Mouse (Mus musculus): Measurements from ENCODE around the gene Mtss1l. TPM values are rescaled to one million over a fixed set of nuclear protein-coding genes. Genes with fewer than 3 reads are reported as not detected.
A peak's percentile ranks its signal among the peaks of the same experiment; 100 is the strongest.

The Mtss1l gene
- polyA plus RNA-seq, 1 experiment from 2014 or later, result 9.2 TPM

DNA sequence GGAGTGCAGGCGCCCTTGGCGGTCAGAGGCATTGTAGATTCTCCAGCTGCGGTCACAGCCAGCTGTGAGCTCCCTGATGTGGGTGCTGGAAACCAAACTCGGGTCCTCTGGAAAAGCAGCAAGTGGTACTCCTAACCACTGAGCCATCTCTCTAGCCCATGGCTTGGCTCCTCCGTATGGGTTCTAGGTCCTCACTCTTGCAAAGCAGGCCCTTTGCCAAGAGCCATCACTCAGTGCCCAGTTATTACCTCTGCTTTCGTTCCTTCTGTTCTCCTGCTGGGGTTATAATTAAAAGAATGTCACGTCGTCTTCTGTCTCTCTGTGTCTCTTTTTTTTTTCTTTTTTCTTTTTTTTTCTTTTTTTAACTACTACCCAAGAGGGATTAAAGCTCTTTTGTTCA, 11.8 kb downstream of the Mtss1l start:
- H3K4me1 ChIP-seq (ENCODE audit: control insufficient read depth, insufficient read depth, low read length), result no peaks in the 10 kb centered on the region
- no peak overlapping the region for H3K4me2 ChIP-seq
- H3K9me3 ChIP-seq (replicated peaks; ENCODE audit: control insufficient read depth, low read length), result no peaks in the 10 kb centered on the region
- H3K4me3 ChIP-seq (ENCODE audit: low read depth, low read length), result no peak overlapping the region
- H3K27me3 ChIP-seq (ENCODE audit: control insufficient read depth, insufficient read depth, low read length), result no peaks in the 10 kb centered on the region
- H3K36me3 ChIP-seq (ENCODE audit: control insufficient read depth, insufficient read depth, low read length), result peaks cover 37% of the 10 kb centered on the region
- H3K9ac ChIP-seq (ENCODE audit: low read depth, low read length), result no peak overlapping the region
- ATAC-seq (replicated peaks; ENCODE audit: insufficient number of reproducible peaks, low FRiP score, low TSS enrichment), result no peak
- H3K27ac ChIP-seq (ENCODE audit: low read depth, low read length), result no peak overlapping the region
- 89% methylated on average over 8 of the region's 8 CpGs for WGBS (ENCODE audit: insufficient replicate concordance)

DNA sequence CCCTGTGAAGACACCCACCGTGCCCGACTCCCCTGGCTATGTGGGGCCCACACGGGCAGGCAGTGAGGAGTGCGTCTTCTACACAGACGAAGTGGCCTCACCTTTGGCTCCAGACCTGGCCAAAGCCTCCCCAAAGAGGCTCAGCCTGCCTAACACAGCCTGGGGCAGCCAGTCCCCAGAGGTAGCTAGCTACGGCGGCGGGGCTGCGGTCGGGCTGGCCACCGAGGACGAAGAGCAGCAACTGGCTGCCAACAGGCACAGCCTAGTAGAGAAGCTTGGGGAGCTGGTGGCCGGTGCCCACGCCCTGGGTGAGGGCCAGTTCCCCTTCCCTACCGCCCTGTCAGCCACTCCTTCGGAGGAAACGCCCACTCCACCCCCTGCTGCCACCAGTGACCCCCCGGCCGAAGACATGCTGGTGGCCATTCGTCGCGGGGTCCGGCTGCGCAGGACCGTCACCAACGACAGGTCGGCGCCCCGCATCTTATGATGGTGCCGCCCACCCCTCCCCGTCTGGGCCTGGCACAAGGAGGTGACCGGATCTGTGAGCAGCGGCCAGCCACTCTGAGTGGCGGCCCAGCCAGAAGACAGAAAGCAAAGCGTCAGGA, 17.4 kb downstream of the Mtss1l start:
- H3K27ac ChIP-seq (ENCODE audit: low read depth, low read length), result no peak overlapping the region
- H3K27me3 ChIP-seq (ENCODE audit: control insufficient read depth, insufficient read depth, low read length), result no peaks in the 10 kb centered on the region
- H3K9me3 ChIP-seq (replicated peaks; ENCODE audit: control insufficient read depth, low read length), result no peaks in the 10 kb centered on the region
- no peak overlapping the region for H3K4me2 ChIP-seq
- no peak overlapping the region for H3K9ac ChIP-seq (ENCODE audit: low read depth, low read length)
- no peak for ATAC-seq (replicated peaks; ENCODE audit: insufficient number of reproducible peaks, low FRiP score, low TSS enrichment)
- no peaks in the 10 kb centered on the region for H3K4me1 ChIP-seq (ENCODE audit: control insufficient read depth, insufficient read depth, low read length)
- H3K4me3 ChIP-seq (ENCODE audit: low read depth, low read length), result no peak overlapping the region
- 89% methylated on average over 33 of the region's 35 CpGs for WGBS (ENCODE audit: insufficient replicate concordance)
- H3K36me3 ChIP-seq (ENCODE audit: control insufficient read depth, insufficient read depth, low read length), result peaks cover 27% of the 10 kb centered on the region

DNA sequence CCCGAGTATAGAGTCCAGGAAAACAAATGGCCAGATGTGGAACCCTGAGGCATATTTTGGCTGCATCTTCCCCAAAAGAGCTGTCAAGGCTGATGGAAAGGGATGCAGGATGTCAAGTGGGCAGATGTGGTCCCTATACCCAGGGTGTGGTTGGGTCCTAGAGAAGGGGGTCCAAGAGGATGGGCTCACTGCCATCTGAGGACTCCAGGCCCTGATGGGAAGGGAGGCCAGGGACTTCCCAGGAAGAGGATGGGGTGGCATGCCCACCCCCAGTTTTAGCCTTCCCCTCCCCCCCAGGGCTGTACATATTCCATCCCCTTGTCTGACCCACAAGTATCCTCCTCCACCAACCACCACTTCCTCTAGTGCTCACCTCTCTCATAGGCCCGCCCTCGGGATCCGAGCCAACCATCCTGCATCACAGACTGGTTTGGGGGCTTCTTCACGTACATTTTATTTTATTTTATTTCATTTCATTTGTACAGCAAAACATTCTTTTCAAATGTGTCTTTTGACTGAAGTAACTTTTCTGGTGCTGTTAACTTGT, 19.4 kb downstream of the Mtss1l start:
- H3K27ac ChIP-seq (ENCODE audit: low read depth, low read length), result no peak overlapping the region
- no peaks in the 10 kb centered on the region for H3K27me3 ChIP-seq (ENCODE audit: control insufficient read depth, insufficient read depth, low read length)
- H3K4me2 ChIP-seq, result no peak overlapping the region
- H3K4me3 ChIP-seq (ENCODE audit: low read depth, low read length), result no peak overlapping the region
- ATAC-seq (replicated peaks; ENCODE audit: insufficient number of reproducible peaks, low FRiP score, low TSS enrichment), result no peak
- no peaks in the 10 kb centered on the region for H3K4me1 ChIP-seq (ENCODE audit: control insufficient read depth, insufficient read depth, low read length)
- no peak overlapping the region for H3K9ac ChIP-seq (ENCODE audit: low read depth, low read length)
- 83% methylated on average over 5 of the region's 5 CpGs for WGBS (ENCODE audit: insufficient replicate concordance)
- no peaks in the 10 kb centered on the region for H3K9me3 ChIP-seq (replicated peaks; ENCODE audit: control insufficient read depth, low read length)
- H3K36me3 ChIP-seq (ENCODE audit: control insufficient read depth, insufficient read depth, low read length), result peaks cover 20% of the 10 kb centered on the region

DNA sequence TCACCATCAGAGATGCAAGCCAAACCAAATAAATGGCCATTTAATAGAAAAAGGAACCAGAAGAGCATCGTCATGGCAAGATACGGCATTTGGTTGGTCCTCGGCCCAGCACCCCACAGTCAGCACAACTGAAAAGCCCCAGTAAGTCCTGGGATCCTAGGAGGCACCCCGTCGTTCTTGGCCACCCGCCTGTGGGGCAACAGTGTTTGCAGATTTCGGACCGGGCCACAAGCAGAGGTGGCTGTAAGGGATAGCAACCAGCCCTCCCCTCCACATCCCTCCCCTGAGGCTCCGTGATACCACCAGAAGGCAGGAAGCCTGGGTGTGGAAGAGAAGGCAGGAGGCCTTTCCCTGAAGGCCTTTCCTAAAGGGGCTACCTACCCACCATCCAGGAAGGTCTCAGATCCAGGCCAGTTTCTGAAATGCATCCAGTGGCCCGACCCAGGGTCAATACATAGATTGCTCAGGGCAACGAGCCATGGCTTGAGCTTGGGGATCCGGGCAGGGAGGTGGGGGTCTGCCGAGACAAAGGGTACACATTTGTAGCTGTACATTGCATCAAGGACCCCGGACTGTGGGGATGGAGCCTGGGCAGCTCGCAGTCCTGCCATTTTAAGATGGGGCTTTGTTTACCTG, 20.7 kb downstream of the Mtss1l start:
- Histone ChIP-seq H3K36me3 (ENCODE audit: control insufficient read depth, insufficient read depth, low read length) (peaks cover 18% of the 10 kb centered on the region), H3K27me3 (ENCODE audit: control insufficient read depth, insufficient read depth, low read length) (no peaks in the 10 kb centered on the region), H3K27ac (ENCODE audit: low read depth, low read length) (no peak overlapping the region), H3K4me2 (no peak overlapping the region), H3K4me1 (ENCODE audit: control insufficient read depth, insufficient read depth, low read length) (no peaks in the 10 kb centered on the region), H3K4me3 (ENCODE audit: low read depth, low read length) (no peak overlapping the region), H3K9me3 (replicated peaks; ENCODE audit: control insufficient read depth, low read length) (no peaks in the 10 kb centered on the region), H3K9ac (ENCODE audit: low read depth, low read length) (no peak overlapping the region)
- ATAC-seq (replicated peaks; ENCODE audit: insufficient number of reproducible peaks, low FRiP score, low TSS enrichment), result no peak
- WGBS (ENCODE audit: insufficient replicate concordance), result 71% methylated on average over 15 of the region's 15 CpGs

DNA sequence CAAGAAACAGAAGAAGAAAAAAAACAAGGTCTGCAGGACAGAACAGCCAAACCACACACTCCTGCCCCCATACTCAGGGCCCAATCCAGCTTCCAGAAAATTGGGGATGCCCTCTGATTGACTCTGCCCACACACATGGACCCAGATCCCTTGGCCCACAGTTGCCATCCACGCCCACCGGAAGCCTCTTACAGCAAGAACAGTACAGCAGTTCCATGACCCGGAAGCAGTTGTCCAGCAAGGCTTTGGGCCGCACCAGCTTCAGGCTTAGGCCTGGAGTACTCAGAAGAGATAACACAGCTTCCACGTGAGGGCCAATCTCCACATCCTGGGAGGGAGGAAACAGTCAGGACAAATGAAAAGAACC, 21.2 kb downstream of the Mtss1l start:
- 73% methylated on average over 5 of the region's 5 CpGs for WGBS (ENCODE audit: insufficient replicate concordance)
- Histone ChIP-seq H3K9ac (ENCODE audit: low read depth, low read length) (no peak overlapping the region), H3K36me3 (ENCODE audit: control insufficient read depth, insufficient read depth, low read length) (peaks cover 18% of the 10 kb centered on the region), H3K9me3 (replicated peaks; ENCODE audit: control insufficient read depth, low read length) (no peaks in the 10 kb centered on the region), H3K4me3 (ENCODE audit: low read depth, low read length) (no peak overlapping the region), H3K27ac (ENCODE audit: low read depth, low read length) (no peak overlapping the region), H3K4me1 (ENCODE audit: control insufficient read depth, insufficient read depth, low read length) (no peaks in the 10 kb centered on the region), H3K4me2 (no peak overlapping the region), H3K27me3 (ENCODE audit: control insufficient read depth, insufficient read depth, low read length) (no peaks in the 10 kb centered on the region)
- no peak for ATAC-seq (replicated peaks; ENCODE audit: insufficient number of reproducible peaks, low FRiP score, low TSS enrichment)

GRCm38 (mm10) chr8:110745162-110745561, 23.9 kb downstream of the Mtss1l start:
- Histone ChIP-seq H3K9ac (ENCODE audit: low read depth, low read length) (no peak overlapping the region), H3K27ac (ENCODE audit: low read depth, low read length) (no peak overlapping the region), H3K36me3 (ENCODE audit: control insufficient read depth, insufficient read depth, low read length) (no peaks in the 10 kb centered on the region), H3K9me3 (replicated peaks; ENCODE audit: control insufficient read depth, low read length) (no peaks in the 10 kb centered on the region), H3K4me3 (ENCODE audit: low read depth, low read length) (no peak overlapping the region), H3K4me2 (no peak overlapping the region), H3K27me3 (ENCODE audit: control insufficient read depth, insufficient read depth, low read length) (no peaks in the 10 kb centered on the region), H3K4me1 (ENCODE audit: control insufficient read depth, insufficient read depth, low read length) (no peaks in the 10 kb centered on the region)
- ATAC-seq (replicated peaks; ENCODE audit: insufficient number of reproducible peaks, low FRiP score, low TSS enrichment), result no peak
- WGBS (ENCODE audit: insufficient replicate concordance), result 87% methylated on average over 10 of the region's 10 CpGs

DNA sequence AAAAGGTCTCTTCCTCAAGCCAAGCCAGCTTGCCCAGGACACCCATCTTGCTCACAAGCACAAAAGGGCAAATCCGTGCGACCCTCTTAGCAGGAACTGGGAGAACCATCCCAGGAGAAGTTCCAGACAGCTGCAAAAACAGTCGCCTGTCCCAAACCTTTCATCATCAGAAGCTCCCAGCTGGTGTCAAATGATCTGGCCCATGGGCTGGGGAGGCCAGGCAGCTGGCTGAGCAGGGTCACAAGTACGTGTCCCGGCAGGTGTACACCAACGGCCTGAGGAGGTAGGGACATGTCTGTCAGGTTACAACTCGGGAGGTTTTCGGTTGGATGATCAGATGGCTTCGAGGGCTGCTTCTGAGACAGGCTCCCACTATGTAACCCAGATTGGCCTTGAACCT, 25.4 kb downstream of the Mtss1l start:
- Histone ChIP-seq H3K4me2 (no peak overlapping the region), H3K4me1 (ENCODE audit: control insufficient read depth, insufficient read depth, low read length) (no peaks in the 10 kb centered on the region), H3K36me3 (ENCODE audit: control insufficient read depth, insufficient read depth, low read length) (no peaks in the 10 kb centered on the region), H3K27ac (ENCODE audit: low read depth, low read length) (no peak overlapping the region), H3K27me3 (ENCODE audit: control insufficient read depth, insufficient read depth, low read length) (no peaks in the 10 kb centered on the region), H3K4me3 (ENCODE audit: low read depth, low read length) (no peak overlapping the region), H3K9me3 (replicated peaks; ENCODE audit: control insufficient read depth, low read length) (no peaks in the 10 kb centered on the region), H3K9ac (ENCODE audit: low read depth, low read length) (no peak overlapping the region)
- WGBS (ENCODE audit: insufficient replicate concordance), result 57% methylated on average over 9 of the region's 9 CpGs
- no peak for ATAC-seq (replicated peaks; ENCODE audit: insufficient number of reproducible peaks, low FRiP score, low TSS enrichment)

DNA sequence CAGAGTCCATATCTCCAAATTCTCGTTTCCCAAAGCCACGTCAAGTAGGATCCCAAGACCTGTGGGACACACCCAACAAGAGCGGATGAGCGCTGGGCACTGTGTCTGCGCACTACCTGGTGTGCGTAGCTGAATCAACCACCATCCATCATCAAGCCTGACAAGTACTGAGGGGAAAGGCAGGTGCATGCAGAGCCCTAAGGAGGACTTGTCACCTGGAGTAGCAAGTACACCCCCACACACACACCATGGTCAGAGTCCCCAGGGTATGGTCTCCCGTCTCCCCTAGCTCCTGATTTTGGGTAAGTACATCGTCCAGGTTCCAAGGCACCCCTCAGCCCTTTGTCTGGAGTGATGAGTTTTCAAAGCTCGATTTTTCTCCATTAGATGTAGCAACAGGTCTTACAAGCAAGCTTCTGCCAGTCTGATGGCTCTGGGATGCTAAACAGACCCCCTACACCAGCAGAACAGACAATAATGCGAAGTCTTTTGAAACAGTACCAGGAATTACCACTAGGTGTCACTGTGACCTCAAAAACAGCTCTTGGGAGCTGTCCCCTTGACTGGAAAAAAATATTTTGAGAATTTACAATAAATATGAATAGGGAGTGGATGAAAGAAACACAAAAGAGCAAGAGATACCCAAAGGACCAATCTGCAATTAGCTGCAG, 28.4 kb downstream of the Mtss1l start:
- Histone ChIP-seq H3K9me3 (replicated peaks; ENCODE audit: control insufficient read depth, low read length) (no peaks in the 10 kb centered on the region), H3K4me3 (ENCODE audit: low read depth, low read length) (no peak overlapping the region), H3K36me3 (ENCODE audit: control insufficient read depth, insufficient read depth, low read length) (no peaks in the 10 kb centered on the region), H3K4me1 (ENCODE audit: control insufficient read depth, insufficient read depth, low read length) (no peaks in the 10 kb centered on the region), H3K27ac (ENCODE audit: low read depth, low read length) (no peak overlapping the region), H3K9ac (ENCODE audit: low read depth, low read length) (no peak overlapping the region), H3K4me2 (no peak overlapping the region), H3K27me3 (ENCODE audit: control insufficient read depth, insufficient read depth, low read length) (no peaks in the 10 kb centered on the region)
- WGBS (ENCODE audit: insufficient replicate concordance), result 57% methylated on average over 10 of the region's 10 CpGs
- 0 out of 2 replicates have a peak, but pooled peaks have one; percentile 11 for ATAC-seq (replicated peaks; ENCODE audit: insufficient number of reproducible peaks, low FRiP score, low TSS enrichment)

Data from heart, embryonic 11.5 days (tissue).